Mouse (Mus musculus) intestine, embryonic 14.5 days (tissue): Measurements from ENCODE around the gene Cd80. TPM values are rescaled to one million over a fixed set of nuclear protein-coding genes. Genes with fewer than 3 reads are reported as not detected.
A peak's percentile ranks its signal among the peaks of the same experiment; 100 is the strongest.

Experiments used
- ATAC-seq: fragments of 200-750 bp; cut with Nextera tagmentation; replicated peaks from 2 replicates; pipeline ENCODE4 v1.8.0; 2017; ENCODE audit warnings: low read depth, moderate number of reproducible peaks, moderate TSS enrichment, moderate library complexity; ENCODE audit not compliant: low FRiP score, low TSS enrichment
- DNase-seq: peaks from one replicate; pipeline ENCODE4 v3.0.0-alpha.2; 2018; ENCODE audit warnings: low spot score
- H3K27ac ChIP-seq: fragments of 300-500 bp; sonication (generic); 2 replicates; pipeline ENCODE4 v1.5.1; 2014; ENCODE audit warnings: low read depth, mild to moderate bottlenecking, control low read depth
- H3K27me3 ChIP-seq: fragments of 300-500 bp; sonication (generic); replicated peaks from 2 replicates; pipeline ENCODE4 v1.6.1; 2014; ENCODE audit warnings: low read length, control low read depth; ENCODE audit not compliant: control insufficient read depth, insufficient read depth
- H3K36me3 ChIP-seq: fragments of 300-500 bp; sonication (generic); 2 replicates; pipeline ENCODE4 v1.6.1; 2014; ENCODE audit warnings: low read length, control low read depth; ENCODE audit not compliant: control insufficient read depth, insufficient read depth
- H3K4me1 ChIP-seq: fragments of 300-500 bp; sonication (generic); replicated peaks from 2 replicates; pipeline ENCODE4 v1.6.1; 2014; ENCODE audit warnings: low read length, control low read depth, mixed read lengths; ENCODE audit not compliant: control insufficient read depth, insufficient read depth
- H3K4me2 ChIP-seq: fragments of 300-500 bp; sonication (generic); 2 replicates; pipeline ENCODE4 v1.6.1; 2014; ENCODE audit warnings: low read length
- H3K4me3 ChIP-seq: fragments of 300-500 bp; sonication (generic); 2 replicates; pipeline ENCODE4 v1.5.1; 2014; ENCODE audit warnings: low read depth, low read length, control low read depth, mixed read lengths
- H3K9ac ChIP-seq: fragments of 300-500 bp; sonication (generic); 2 replicates; pipeline ENCODE4 v1.6.1; 2014; ENCODE audit warnings: mild to moderate bottlenecking, low read length
- H3K9me3 ChIP-seq: fragments of 300-500 bp; sonication (generic); 2 replicates; pipeline ENCODE4 v1.6.1; 2016; ENCODE audit warnings: low read length, control low read depth; ENCODE audit not compliant: control insufficient read depth
- WGBS: fragments of 180-500 bp; shearing (Covaris S2); extraction: QIAGEN DNeasy Blood & Tissue Kit; methylation state at CpG from one replicate; pipeline ENCODE4 v1.1.7; 2014; 5-methylcytosine and 5-hydroxymethylcytosine counted together
- polyA plus RNA-seq: library from polyadenylated mRNA; unstranded; fragments of >200 nt; fragmentation: Nextera tagmentation; extraction: Ambion mirVana; gene quantifications from 2 replicates; pipeline ENCODE4 v1.2.1, GENCODE M21; 2014

The Cd80 gene
- polyA plus RNA-seq, 1 experiment from 2014 or later, result 0.31 TPM

- DNase-seq (no peak), ATAC-seq (no peak)
- Histone ChIP-seq H3K36me3 (peaks cover 60% of the 10 kb centered on the region), H3K27me3 (no peaks in the 10 kb centered on the region), H3K4me2 (no peak overlapping the region), H3K9me3 (no peaks in the 10 kb centered on the region), H3K4me3 (no peak overlapping the region), H3K9ac (no peak overlapping the region), H3K4me1 (no peaks in the 10 kb centered on the region), H3K27ac (no peak overlapping the region)
- 93% methylated on average over 2 of the region's 2 CpGs for WGBS
Observed at GRCm38 (mm10) chr16:38510846-38511245, 55.5 kb downstream of the Cd80 start.

GRCm38 (mm10) chr16:38519140-38519539 is 63.8 kb downstream of the Cd80 start:
- ATAC-seq, result no peak
- Histone ChIP-seq H3K27ac (no peak overlapping the region), H3K4me3 (no peak overlapping the region), H3K9me3 (no peaks in the 10 kb centered on the region), H3K4me2 (no peak overlapping the region), H3K9ac (no peak overlapping the region), H3K36me3 (peaks cover 41% of the 10 kb centered on the region), H3K27me3 (no peaks in the 10 kb centered on the region), H3K4me1 (peaks cover 10% of the 10 kb centered on the region)
- DNase-seq, result no peak
- WGBS, result 96% methylated on average over 2 of the region's 2 CpGs

- H3K27ac ChIP-seq, result no peak overlapping the region
- peak overlapping the region; percentile 64 for H3K4me2 ChIP-seq
- 27% methylated on average over 8 of the region's 8 CpGs for WGBS
- ATAC-seq, result no peak
- H3K27me3 ChIP-seq, result no peaks in the 10 kb centered on the region
- H3K9me3 ChIP-seq, result no peaks in the 10 kb centered on the region
- peaks cover 10% of the 10 kb centered on the region for H3K4me1 ChIP-seq
- DNase-seq, result no peak
- peak overlapping the region; percentile 94 for H3K9ac ChIP-seq
- H3K36me3 ChIP-seq, result peaks cover 41% of the 10 kb centered on the region
- H3K4me3 ChIP-seq, result peak overlapping the region; percentile 94
Observed at GRCm38 (mm10) chr16:38521211-38521987, 66.0 kb downstream of the Cd80 start.

- under 1% methylated on average over 70 of the region's 73 CpGs for WGBS
Observed at GRCm38 (mm10) chr16:38522129-38523084, 67.0 kb downstream of the Cd80 start, which contains the start of gene Timmdc1. Timmdc1 (minus strand) TSS chr16:38522663.

GRCm38 (mm10) chr16:38526264-38526663 is 70.9 kb downstream of the Cd80 start:
- Histone ChIP-seq H3K36me3 (peaks cover 59% of the 10 kb centered on the region), H3K4me2 (no peak overlapping the region), H3K27ac (no peak overlapping the region), H3K9me3 (no peaks in the 10 kb centered on the region), H3K27me3 (no peaks in the 10 kb centered on the region), H3K4me3 (no peak overlapping the region), H3K9ac (no peak overlapping the region), H3K4me1 (peaks cover 10% of the 10 kb centered on the region)
- WGBS, result 89% methylated on average over 6 of the region's 6 CpGs
- ATAC-seq (no peak), DNase-seq (no peak)

More at GRCm38 (mm10) chr16:38522129-38523084, 67.0 kb downstream of the Cd80 start, which contains the start of gene Timmdc1:
- peaks cover 10% of the 10 kb centered on the region for H3K4me1 ChIP-seq
- peak within 1 kb of the TSS; percentile 92 for H3K27ac ChIP-seq
- peaks cover 40% of the 10 kb centered on the region for H3K36me3 ChIP-seq
- peak; percentile 97 for DNase-seq
- H3K27me3 ChIP-seq, result no peaks in the 10 kb centered on the region
- no peaks in the 10 kb centered on the region for H3K9me3 ChIP-seq
- ATAC-seq, result peak; percentile 98
- peak within 1 kb of the TSS; percentile 94 for H3K4me3 ChIP-seq
- peak within 1 kb of the TSS; percentile 94 for H3K9ac ChIP-seq
- H3K4me2 ChIP-seq, result peak within 1 kb of the TSS; percentile 64

- H3K4me1 ChIP-seq, result no peaks in the 10 kb centered on the region
- no peak overlapping the region for H3K4me2 ChIP-seq
- 46% methylated on average over 8 of the region's 8 CpGs for WGBS
- ATAC-seq (no peak), DNase-seq (peak; percentile 83)
- H3K36me3 ChIP-seq, result peaks cover 76% of the 10 kb centered on the region
- no peak overlapping the region for H3K9ac ChIP-seq
- H3K27me3 ChIP-seq, result no peaks in the 10 kb centered on the region
- H3K27ac ChIP-seq, result no peak overlapping the region
- no peak overlapping the region for H3K4me3 ChIP-seq
- H3K9me3 ChIP-seq, result no peaks in the 10 kb centered on the region
Observed at GRCm38 (mm10) chr16:38536544-38537146, 81.3 kb downstream of the Cd80 start.

- no peaks in the 10 kb centered on the region for H3K9me3 ChIP-seq
- H3K4me2 ChIP-seq, result no peak overlapping the region
- no peak overlapping the region for H3K4me3 ChIP-seq
- no peaks in the 10 kb centered on the region for H3K4me1 ChIP-seq
- 87% methylated on average over 13 of the region's 13 CpGs for WGBS
- H3K9ac ChIP-seq, result no peak overlapping the region
- no peak overlapping the region for H3K27ac ChIP-seq
- ATAC-seq, result no peak
- no peak for DNase-seq
- H3K27me3 ChIP-seq, result no peaks in the 10 kb centered on the region
- H3K36me3 ChIP-seq, result peaks cover 73% of the 10 kb centered on the region
Observed at GRCm38 (mm10) chr16:38538716-38539380, 83.5 kb downstream of the Cd80 start.
